Mouse (Mus musculus): Measurements from ENCODE around the gene Zranb3. TPM values are rescaled to one million over a fixed set of nuclear protein-coding genes. Genes with fewer than 3 reads are reported as not detected.
"Not testable (repeated sequence)": the region's sequence is repeated elsewhere in the genome, so short reads cannot be mapped to it uniquely, and the experiment has no call there.

Gene Zranb3
- polyA plus RNA-seq, 1 experiment from 2014 or later: 10.4 TPM

DNA sequence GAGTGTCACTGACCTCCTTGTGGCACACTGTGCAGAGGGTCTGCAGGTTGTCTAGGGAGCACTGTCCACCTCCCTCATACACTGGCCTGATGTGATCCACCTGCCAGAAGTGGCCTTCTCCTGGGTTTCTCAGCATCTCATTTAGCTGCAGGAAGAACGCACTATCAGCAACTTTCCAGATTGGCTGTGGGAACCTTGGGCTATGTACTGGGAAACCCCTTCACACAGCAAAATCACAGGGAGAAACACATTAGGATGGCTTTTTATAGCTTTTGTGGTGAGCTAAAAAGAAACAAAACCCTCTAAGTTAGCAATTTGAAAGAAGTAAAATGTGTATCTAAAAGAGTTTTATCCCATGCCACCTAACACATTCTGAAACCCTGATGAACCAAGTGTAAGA, 146.3 kb downstream of the Zranb3 start:
- ATAC-seq (ENCODE audit: low FRiP score, low TSS enrichment): no peak
- H3K27ac ChIP-seq (ENCODE audit: low read length): no peak overlapping the region
- no peak overlapping the region for H3K9ac ChIP-seq (replicated peaks; ENCODE audit: low read length)
- 96% methylated on average over 1 of the region's 1 CpGs for WGBS
- H3K4me3 ChIP-seq (ENCODE audit: low read length): no peak overlapping the region
- H3K9me3 ChIP-seq (ENCODE audit: low read length): no peaks in the 10 kb centered on the region
- H3K4me2 ChIP-seq (replicated peaks; ENCODE audit: low read depth, low read length): no peak overlapping the region
- peaks cover 7% of the 10 kb centered on the region for H3K4me1 ChIP-seq (ENCODE audit: insufficient read depth, low read length)
- no peaks in the 10 kb centered on the region for H3K27me3 ChIP-seq (ENCODE audit: insufficient read depth, low read length)
- peaks cover 8% of the 10 kb centered on the region; the same call in 1 of the 2 replicates for H3K36me3 ChIP-seq (ENCODE audit: insufficient read depth, low read length)

DNA sequence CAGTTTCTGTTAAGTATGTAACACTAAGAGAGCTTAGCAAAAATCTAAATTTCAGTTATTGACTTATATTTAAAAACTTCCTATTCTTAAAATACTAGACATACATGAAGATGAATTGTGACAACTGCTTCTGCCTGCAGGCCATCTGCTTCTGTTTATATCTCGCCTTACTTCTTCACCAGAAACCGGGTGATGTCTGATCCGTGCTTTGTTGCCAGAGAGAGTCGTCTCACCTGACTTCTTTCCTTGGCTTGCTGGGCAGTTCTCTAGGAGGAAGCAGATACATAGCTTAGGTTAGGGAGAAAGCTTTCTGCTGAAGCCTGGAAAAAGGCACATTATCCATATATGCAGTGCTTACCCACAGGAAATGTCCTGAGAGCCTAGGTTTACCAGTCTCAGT, 148.0 kb downstream of the Zranb3 start:
- H3K36me3 ChIP-seq (ENCODE audit: insufficient read depth, low read length): peaks cover 3% of the 10 kb centered on the region; the same call in 1 of the 2 replicates
- WGBS: 80% methylated on average over 4 of the region's 4 CpGs
- no peak overlapping the region for H3K4me3 ChIP-seq (ENCODE audit: low read length)
- H3K9me3 ChIP-seq (ENCODE audit: low read length): no peaks in the 10 kb centered on the region
- no peaks in the 10 kb centered on the region for H3K27me3 ChIP-seq (ENCODE audit: insufficient read depth, low read length)
- ATAC-seq (ENCODE audit: low FRiP score, low TSS enrichment): no peak
- H3K4me2 ChIP-seq (replicated peaks; ENCODE audit: low read depth, low read length): no peak overlapping the region
- H3K9ac ChIP-seq (replicated peaks; ENCODE audit: low read length): no peak overlapping the region
- H3K4me1 ChIP-seq (ENCODE audit: insufficient read depth, low read length): peaks cover 6% of the 10 kb centered on the region
- H3K27ac ChIP-seq (ENCODE audit: low read length): no peak overlapping the region

GRCm38 (mm10) chr1:127954198-127954597, 148.6 kb downstream of the Zranb3 start:
- not testable (repeated sequence) for ATAC-seq (ENCODE audit: low FRiP score, low TSS enrichment); H3K36me3 ChIP-seq (ENCODE audit: insufficient read depth, low read length); H3K4me1 ChIP-seq (ENCODE audit: insufficient read depth, low read length); H3K4me3 ChIP-seq (ENCODE audit: low read length); H3K4me2 ChIP-seq (replicated peaks; ENCODE audit: low read depth, low read length); H3K9ac ChIP-seq (replicated peaks; ENCODE audit: low read length); H3K27me3 ChIP-seq (ENCODE audit: insufficient read depth, low read length); H3K9me3 ChIP-seq (ENCODE audit: low read length); H3K27ac ChIP-seq (ENCODE audit: low read length)
- WGBS: 86% methylated on average over 4 of the region's 4 CpGs

DNA sequence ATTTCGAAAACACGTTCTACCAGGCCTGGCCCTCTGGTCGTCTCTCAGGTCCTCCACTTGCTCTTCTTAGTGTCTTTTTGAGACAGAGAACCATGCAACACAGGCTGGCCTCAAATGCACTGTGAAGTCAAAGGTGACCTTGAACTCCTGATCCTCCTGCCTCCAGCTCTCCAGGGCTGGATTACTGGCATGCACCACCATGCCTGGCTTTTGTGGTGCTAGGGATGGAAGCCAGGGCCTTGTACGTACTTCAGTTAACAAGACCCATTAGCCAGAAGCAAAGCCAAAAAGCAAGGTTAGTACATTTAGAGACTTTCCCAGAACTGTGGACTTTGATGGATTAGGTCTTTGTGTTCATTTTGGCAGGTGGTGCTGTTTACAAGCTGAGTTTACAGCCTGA, 150.6 kb downstream of the Zranb3 start:
- Histone ChIP-seq H3K27ac (ENCODE audit: low read length) (no peak overlapping the region), H3K9ac (replicated peaks; ENCODE audit: low read length) (no peak overlapping the region), H3K4me3 (ENCODE audit: low read length) (no peak overlapping the region), H3K36me3 (ENCODE audit: insufficient read depth, low read length) (peaks cover 11% of the 10 kb centered on the region), H3K4me2 (replicated peaks; ENCODE audit: low read depth, low read length) (no peak overlapping the region), H3K4me1 (ENCODE audit: insufficient read depth, low read length) (no peaks in the 10 kb centered on the region), H3K27me3 (ENCODE audit: insufficient read depth, low read length) (no peaks in the 10 kb centered on the region), H3K9me3 (ENCODE audit: low read length) (peaks cover 6% of the 10 kb centered on the region; the same call in 1 of the 2 replicates)
- 93% methylated on average over 4 of the region's 4 CpGs for WGBS
- ATAC-seq (ENCODE audit: low FRiP score, low TSS enrichment): no peak

DNA sequence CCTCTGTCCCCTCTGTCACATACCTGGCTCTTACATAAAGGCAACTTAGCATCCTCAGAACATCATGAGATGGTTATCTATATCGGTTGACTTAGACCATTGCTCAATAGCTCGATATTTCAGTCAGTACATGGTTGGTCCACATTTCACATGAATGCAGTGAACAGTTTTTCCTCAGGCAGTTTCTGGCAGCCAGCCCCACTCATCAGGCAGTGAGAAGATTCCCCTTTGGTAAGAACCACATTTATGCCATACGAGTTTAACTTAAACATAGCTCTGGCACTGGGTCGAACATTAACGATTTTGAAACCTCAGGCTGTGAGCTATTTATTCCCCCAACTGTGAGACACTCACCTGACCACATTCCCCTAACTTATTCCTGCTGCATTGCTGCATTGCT, 154.1 kb downstream of the Zranb3 start:
- H3K4me2 ChIP-seq (replicated peaks; ENCODE audit: low read depth, low read length): no peak overlapping the region
- 85% methylated on average over 5 of the region's 5 CpGs for WGBS
- peaks cover 6% of the 10 kb centered on the region; the same call in 1 of the 2 replicates for H3K9me3 ChIP-seq (ENCODE audit: low read length)
- H3K4me3 ChIP-seq (ENCODE audit: low read length): no peak overlapping the region
- peaks cover 18% of the 10 kb centered on the region for H3K36me3 ChIP-seq (ENCODE audit: insufficient read depth, low read length)
- ATAC-seq (ENCODE audit: low FRiP score, low TSS enrichment): peak; percentile 40; the same call in 1 of the 2 replicates
- H3K27ac ChIP-seq (ENCODE audit: low read length): 0 out of 2 replicates have a peak overlapping the region, but pooled peaks have one; percentile 3
- H3K4me1 ChIP-seq (ENCODE audit: insufficient read depth, low read length): no peaks in the 10 kb centered on the region
- H3K9ac ChIP-seq (replicated peaks; ENCODE audit: low read length): no peak overlapping the region
- H3K27me3 ChIP-seq (ENCODE audit: insufficient read depth, low read length): no peaks in the 10 kb centered on the region

DNA sequence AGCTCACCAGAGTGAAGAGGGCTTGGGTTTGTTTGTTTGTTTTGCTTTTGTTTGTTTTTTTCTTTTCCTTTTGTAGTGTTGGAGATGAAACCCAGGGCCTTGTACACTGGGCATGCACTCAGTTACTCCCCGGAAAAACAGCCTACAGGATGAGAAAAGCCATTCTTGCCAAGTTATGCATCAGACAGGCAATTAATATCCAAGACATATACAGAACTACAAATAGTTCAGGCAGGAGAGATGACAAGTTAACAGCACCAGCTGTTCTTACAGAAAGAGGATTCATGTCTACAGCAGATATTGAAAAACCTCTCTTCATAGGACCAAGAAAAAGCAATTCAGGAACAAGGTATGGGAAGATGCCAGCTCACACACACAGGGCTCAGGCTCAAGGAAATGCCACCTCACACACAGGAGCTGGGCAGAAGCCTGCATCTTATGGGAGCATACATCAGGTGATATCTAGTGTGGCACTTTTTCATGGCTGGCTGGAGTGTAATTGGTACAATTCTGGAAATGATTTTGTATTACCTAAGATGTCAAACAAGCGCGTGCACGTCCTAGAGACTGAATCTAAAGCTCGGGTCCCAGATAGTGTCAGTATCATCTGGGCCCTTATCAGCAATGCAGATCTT, 156.1 kb downstream of the Zranb3 start:
- Histone ChIP-seq H3K4me3 (ENCODE audit: low read length) (no peak overlapping the region), H3K27ac (ENCODE audit: low read length) (peak overlapping the region; percentile 1; the same call in 1 of the 2 replicates), H3K9ac (replicated peaks; ENCODE audit: low read length) (no peak overlapping the region), H3K4me1 (ENCODE audit: insufficient read depth, low read length) (no peaks in the 10 kb centered on the region), H3K9me3 (ENCODE audit: low read length) (peaks cover 6% of the 10 kb centered on the region; the same call in 1 of the 2 replicates), H3K4me2 (replicated peaks; ENCODE audit: low read depth, low read length) (no peak overlapping the region), H3K27me3 (ENCODE audit: insufficient read depth, low read length) (no peaks in the 10 kb centered on the region), H3K36me3 (ENCODE audit: insufficient read depth, low read length) (peaks cover 34% of the 10 kb centered on the region)
- no peak for ATAC-seq (ENCODE audit: low FRiP score, low TSS enrichment)
- 84% methylated on average over 5 of the region's 5 CpGs for WGBS

GRCm38 (mm10) chr1:127945696-127946575, 156.9 kb downstream of the Zranb3 start:
- peak overlapping the region; percentile 41; the same call in 1 of the 2 replicates for H3K27ac ChIP-seq (ENCODE audit: low read length)
- no peak overlapping the region for H3K4me2 ChIP-seq (replicated peaks; ENCODE audit: low read depth, low read length)
- no peak for ATAC-seq (ENCODE audit: low FRiP score, low TSS enrichment)
- no peaks in the 10 kb centered on the region for H3K27me3 ChIP-seq (ENCODE audit: insufficient read depth, low read length)
- H3K4me1 ChIP-seq (ENCODE audit: insufficient read depth, low read length): no peaks in the 10 kb centered on the region
- H3K36me3 ChIP-seq (ENCODE audit: insufficient read depth, low read length): peaks cover 39% of the 10 kb centered on the region
- peaks cover 6% of the 10 kb centered on the region; the same call in 1 of the 2 replicates for H3K9me3 ChIP-seq (ENCODE audit: low read length)
- no peak overlapping the region for H3K9ac ChIP-seq (replicated peaks; ENCODE audit: low read length)
- 76% methylated on average over 3 of the region's 3 CpGs for WGBS
- no peak overlapping the region for H3K4me3 ChIP-seq (ENCODE audit: low read length)

GRCm38 (mm10) chr1:127943516-127943915, 159.3 kb downstream of the Zranb3 start:
- no peak overlapping the region for H3K4me2 ChIP-seq (replicated peaks; ENCODE audit: low read depth, low read length)
- no peak overlapping the region for H3K9ac ChIP-seq (replicated peaks; ENCODE audit: low read length)
- WGBS: 83% methylated on average over 6 of the region's 6 CpGs
- peaks cover 62% of the 10 kb centered on the region for H3K36me3 ChIP-seq (ENCODE audit: insufficient read depth, low read length)
- H3K27ac ChIP-seq (ENCODE audit: low read length): no peak overlapping the region
- H3K4me3 ChIP-seq (ENCODE audit: low read length): no peak overlapping the region
- no peaks in the 10 kb centered on the region for H3K4me1 ChIP-seq (ENCODE audit: insufficient read depth, low read length)
- peaks cover 18% of the 10 kb centered on the region for H3K9me3 ChIP-seq (ENCODE audit: low read length)
- ATAC-seq (ENCODE audit: low FRiP score, low TSS enrichment): no peak
- H3K27me3 ChIP-seq (ENCODE audit: insufficient read depth, low read length): no peaks in the 10 kb centered on the region

- peaks cover 15% of the 10 kb centered on the region for H3K9me3 ChIP-seq (ENCODE audit: low read length)
- no peak overlapping the region for H3K27ac ChIP-seq (ENCODE audit: low read length)
- no peak overlapping the region for H3K9ac ChIP-seq (replicated peaks; ENCODE audit: low read length)
- no peak overlapping the region for H3K4me2 ChIP-seq (replicated peaks; ENCODE audit: low read depth, low read length)
- H3K4me1 ChIP-seq (ENCODE audit: insufficient read depth, low read length): no peaks in the 10 kb centered on the region
- H3K27me3 ChIP-seq (ENCODE audit: insufficient read depth, low read length): no peaks in the 10 kb centered on the region
- H3K36me3 ChIP-seq (ENCODE audit: insufficient read depth, low read length): peaks cover 67% of the 10 kb centered on the region
- ATAC-seq (ENCODE audit: low FRiP score, low TSS enrichment): no peak
- H3K4me3 ChIP-seq (ENCODE audit: low read length): no peak overlapping the region
- WGBS: 94% methylated on average over 10 of the region's 10 CpGs
These were observed 160.6 kb downstream of the Zranb3 start for GRCm38 (mm10) chr1:127942231-127942630.

GRCm38 (mm10) chr1:127937277-127937676, 165.6 kb downstream of the Zranb3 start:
- H3K27ac ChIP-seq (ENCODE audit: low read length): no peak overlapping the region
- ATAC-seq (ENCODE audit: low FRiP score, low TSS enrichment): no peak
- H3K9me3 ChIP-seq (ENCODE audit: low read length): peaks cover 15% of the 10 kb centered on the region
- no peaks in the 10 kb centered on the region for H3K27me3 ChIP-seq (ENCODE audit: insufficient read depth, low read length)
- H3K36me3 ChIP-seq (ENCODE audit: insufficient read depth, low read length): peaks cover 60% of the 10 kb centered on the region
- no peak overlapping the region for H3K4me3 ChIP-seq (ENCODE audit: low read length)
- no peaks in the 10 kb centered on the region for H3K4me1 ChIP-seq (ENCODE audit: insufficient read depth, low read length)
- no peak overlapping the region for H3K4me2 ChIP-seq (replicated peaks; ENCODE audit: low read depth, low read length)
- H3K9ac ChIP-seq (replicated peaks; ENCODE audit: low read length): no peak overlapping the region
- 68% methylated on average over 8 of the region's 8 CpGs for WGBS

Measured in kidney, embryonic 16.5 days (tissue).